Mouse (Mus musculus): ENCODE measurements around the gene Tnnc1. TPM values are rescaled to one million over a fixed set of nuclear protein-coding genes. Genes with fewer than 3 reads are reported as not detected.
A peak's percentile ranks its signal among the peaks of the same experiment; 100 is the strongest.

Tnnc1 gene
- polyA plus RNA-seq, 1 experiment from 2014 or later: 3,123 TPM

DNA sequence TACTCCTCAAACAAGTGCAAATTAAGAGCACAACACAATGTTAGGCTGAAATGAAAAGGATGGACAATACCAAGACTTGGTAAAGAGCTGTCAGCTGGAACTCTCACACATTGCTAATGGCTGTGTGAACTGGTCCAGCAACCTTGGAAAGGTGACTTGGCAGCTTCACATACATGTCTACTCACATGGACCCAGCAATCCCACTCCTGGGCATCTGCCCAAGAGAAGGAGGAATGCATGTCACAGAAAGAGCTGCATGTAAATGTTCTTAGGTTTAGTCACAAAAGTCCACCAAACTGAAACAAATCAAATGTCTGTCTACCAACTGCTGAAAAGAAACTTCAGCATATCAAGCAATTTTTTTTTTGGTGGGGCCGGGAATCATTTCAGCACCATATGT is 37.8 kb downstream of the Tnnc1 start:
- H3K4me3 ChIP-seq (ENCODE audit: low read depth, low read length): no peak overlapping the region
- no peak overlapping the region for H3K9ac ChIP-seq (ENCODE audit: low read depth, low read length)
- H3K9me3 ChIP-seq (replicated peaks; ENCODE audit: control insufficient read depth, low read length): no peaks in the 10 kb centered on the region
- WGBS (ENCODE audit: insufficient replicate concordance): 51% methylated on average over 1 of the region's 1 CpGs
- H3K4me1 ChIP-seq (ENCODE audit: control insufficient read depth, insufficient read depth, low read length): 0 out of 2 replicates have a peak, but pooled peaks cover 4% of the 10 kb centered on the region
- ATAC-seq (replicated peaks; ENCODE audit: insufficient number of reproducible peaks, low FRiP score, low TSS enrichment): no peak
- no peak overlapping the region for H3K4me2 ChIP-seq
- H3K27ac ChIP-seq (ENCODE audit: low read depth, low read length): no peak overlapping the region
- no peaks in the 10 kb centered on the region for H3K27me3 ChIP-seq (ENCODE audit: control insufficient read depth, insufficient read depth, low read length)
- H3K36me3 ChIP-seq (ENCODE audit: control insufficient read depth, insufficient read depth, low read length): no peaks in the 10 kb centered on the region

DNA sequence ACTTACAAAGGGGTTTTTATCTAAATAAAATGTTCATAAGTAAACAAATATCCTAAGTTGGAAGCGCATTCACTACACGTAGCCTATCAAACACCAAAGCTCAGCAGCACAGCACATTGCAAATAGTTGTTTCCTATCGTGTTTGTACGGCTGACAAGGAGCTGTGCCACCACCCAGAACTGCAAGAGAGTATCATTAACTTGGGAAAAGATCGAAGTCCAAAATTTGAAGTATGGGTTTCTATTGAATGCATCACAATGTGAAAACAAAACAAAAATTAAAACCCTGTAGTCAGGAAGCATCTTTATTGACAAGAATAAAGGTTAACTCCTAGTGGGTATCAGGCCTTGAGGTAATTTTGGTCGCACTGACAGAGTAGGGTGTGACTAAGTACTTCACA is 40.3 kb downstream of the Tnnc1 start:
- H3K4me3 ChIP-seq (ENCODE audit: low read depth, low read length): no peak overlapping the region
- H3K9me3 ChIP-seq (replicated peaks; ENCODE audit: control insufficient read depth, low read length): no peaks in the 10 kb centered on the region
- peaks cover 8% of the 10 kb centered on the region for H3K4me1 ChIP-seq (ENCODE audit: control insufficient read depth, insufficient read depth, low read length)
- no peak overlapping the region for H3K27ac ChIP-seq (ENCODE audit: low read depth, low read length)
- WGBS (ENCODE audit: insufficient replicate concordance): 88% methylated on average over 6 of the region's 6 CpGs
- no peaks in the 10 kb centered on the region for H3K36me3 ChIP-seq (ENCODE audit: control insufficient read depth, insufficient read depth, low read length)
- no peaks in the 10 kb centered on the region for H3K27me3 ChIP-seq (ENCODE audit: control insufficient read depth, insufficient read depth, low read length)
- no peak for ATAC-seq (replicated peaks; ENCODE audit: insufficient number of reproducible peaks, low FRiP score, low TSS enrichment)
- no peak overlapping the region for H3K4me2 ChIP-seq
- no peak overlapping the region for H3K9ac ChIP-seq (ENCODE audit: low read depth, low read length)

DNA sequence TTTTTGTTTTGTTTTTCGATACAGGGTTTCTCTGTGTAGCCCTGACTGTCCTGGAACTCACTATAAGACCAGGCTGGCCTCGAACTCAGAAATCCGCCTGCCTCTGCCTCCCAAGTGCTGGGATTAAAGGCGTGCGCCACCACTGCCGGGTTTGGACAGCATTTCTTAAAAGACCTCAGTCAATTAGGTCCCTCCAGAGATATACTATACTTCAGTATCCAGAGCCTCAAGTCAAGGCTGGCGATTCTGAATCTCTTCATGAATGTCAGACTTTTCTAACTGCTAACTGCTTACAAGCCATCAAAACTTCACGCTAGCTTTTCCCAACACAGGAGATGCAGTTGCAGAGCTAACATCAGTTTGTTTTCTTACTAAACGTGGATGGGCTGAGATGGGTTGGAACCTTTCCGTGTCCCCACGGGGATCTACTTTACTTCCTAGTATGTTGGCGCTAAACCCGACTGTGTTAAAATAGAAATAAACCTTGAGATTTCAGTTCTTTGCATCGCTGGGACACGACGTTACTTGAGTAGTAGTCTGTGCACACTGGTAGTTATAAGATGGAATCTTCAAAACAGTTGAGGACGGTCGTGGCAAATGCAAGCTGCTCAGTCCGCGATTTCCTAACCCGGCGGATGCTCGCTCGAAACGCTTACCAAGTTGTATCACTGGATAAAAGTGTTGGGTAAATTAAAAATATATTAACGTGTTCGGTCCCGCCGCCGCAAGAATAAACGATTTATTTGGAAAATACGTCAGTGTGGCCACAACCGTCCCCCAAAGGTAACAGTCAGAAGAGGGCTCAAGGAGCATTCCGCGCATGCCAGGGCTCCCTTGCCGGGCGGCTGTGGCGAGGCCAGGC is 42.3 kb downstream of the Tnnc1 start:
- peak overlapping the region; percentile 95 for H3K9ac ChIP-seq (ENCODE audit: low read depth, low read length)
- peak overlapping the region; percentile 98 for H3K4me3 ChIP-seq (ENCODE audit: low read depth, low read length)
- H3K4me2 ChIP-seq: peak overlapping the region; percentile 76
- H3K9me3 ChIP-seq (replicated peaks; ENCODE audit: control insufficient read depth, low read length): no peaks in the 10 kb centered on the region
- peaks cover 12% of the 10 kb centered on the region for H3K36me3 ChIP-seq (ENCODE audit: control insufficient read depth, insufficient read depth, low read length)
- peaks cover 8% of the 10 kb centered on the region for H3K4me1 ChIP-seq (ENCODE audit: control insufficient read depth, insufficient read depth, low read length)
- no peaks in the 10 kb centered on the region for H3K27me3 ChIP-seq (ENCODE audit: control insufficient read depth, insufficient read depth, low read length)
- peak; percentile 85 for ATAC-seq (replicated peaks; ENCODE audit: insufficient number of reproducible peaks, low FRiP score, low TSS enrichment)
- WGBS (ENCODE audit: insufficient replicate concordance): 18% methylated on average over 38 of the region's 38 CpGs
- H3K27ac ChIP-seq (ENCODE audit: low read depth, low read length): peak overlapping the region; percentile 84

DNA sequence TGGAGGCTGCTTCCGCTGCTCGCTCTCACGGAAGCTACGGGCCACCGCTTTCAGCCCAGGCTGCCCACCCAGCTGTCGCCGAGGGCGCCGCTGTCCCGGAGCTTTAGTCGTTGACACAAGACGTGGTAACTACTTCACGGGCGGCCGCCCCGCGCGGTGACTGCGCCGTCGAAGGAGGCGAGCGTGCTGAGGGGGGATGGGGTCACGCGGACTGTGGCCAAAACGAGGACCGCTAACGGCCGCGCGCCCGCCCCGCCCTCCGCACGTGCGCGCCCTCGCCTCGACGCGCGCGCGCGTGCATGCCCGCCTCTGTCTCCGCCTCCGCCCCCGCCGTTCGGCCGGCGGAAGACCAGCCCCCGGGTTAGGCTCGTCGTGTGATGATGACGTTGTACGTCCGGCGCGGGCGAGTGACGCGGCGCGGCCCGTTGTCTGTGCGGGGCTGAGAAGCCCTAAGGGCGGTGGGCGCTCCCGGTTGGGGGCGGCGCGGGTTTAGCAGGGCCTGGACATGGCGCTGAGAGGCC is 43.0 kb downstream of the Tnnc1 start, which contains the start of the genes Phf7 and Bap1:
Gene Phf7 (minus strand): TSS at position 234 of the 521 bp plus-strand sequence.
Gene Bap1 (plus strand): TSS at position 367 of the 521 bp plus-strand sequence.
- Histone ChIP-seq H3K27ac (ENCODE audit: low read depth, low read length) (peak within 1 kb of the TSS; percentile 84), H3K27me3 (ENCODE audit: control insufficient read depth, insufficient read depth, low read length) (no peaks in the 10 kb centered on the region), H3K36me3 (ENCODE audit: control insufficient read depth, insufficient read depth, low read length) (peaks cover 14% of the 10 kb centered on the region), H3K4me1 (ENCODE audit: control insufficient read depth, insufficient read depth, low read length) (peaks cover 7% of the 10 kb centered on the region), H3K9me3 (replicated peaks; ENCODE audit: control insufficient read depth, low read length) (no peaks in the 10 kb centered on the region), H3K4me3 (ENCODE audit: low read depth, low read length) (peak within 1 kb of the TSS; percentile 98), H3K9ac (ENCODE audit: low read depth, low read length) (peak within 1 kb of the TSS; percentile 95), H3K4me2 (peak within 1 kb of the TSS; percentile 76)
- ATAC-seq (replicated peaks; ENCODE audit: insufficient number of reproducible peaks, low FRiP score, low TSS enrichment): peak; percentile 93
- WGBS (ENCODE audit: insufficient replicate concordance): under 1% methylated on average over 60 of the region's 75 CpGs

DNA sequence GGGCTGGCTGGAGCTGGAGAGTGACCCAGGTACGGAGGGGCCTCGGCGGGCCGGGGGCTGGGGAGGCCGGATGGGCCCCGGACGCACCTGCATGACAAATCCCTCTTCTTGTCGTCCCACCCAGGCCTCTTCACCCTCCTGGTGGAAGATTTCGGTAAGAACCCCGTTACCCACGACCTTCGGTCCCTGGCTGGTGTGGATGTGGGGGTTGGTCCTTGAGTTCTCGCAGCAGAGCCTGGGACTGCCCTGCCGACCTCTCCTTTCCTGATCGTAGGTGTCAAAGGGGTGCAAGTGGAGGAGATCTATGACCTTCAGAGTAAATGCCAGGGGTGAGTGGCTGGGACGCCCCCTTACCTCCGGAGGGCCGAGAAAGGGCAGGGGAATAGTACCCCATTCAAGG is 43.5 kb downstream of the Tnnc1 start:
- Histone ChIP-seq H3K27me3 (ENCODE audit: control insufficient read depth, insufficient read depth, low read length) (no peaks in the 10 kb centered on the region), H3K4me3 (ENCODE audit: low read depth, low read length) (peak overlapping the region; percentile 98), H3K4me2 (peak overlapping the region; percentile 76), H3K9ac (ENCODE audit: low read depth, low read length) (peak overlapping the region; percentile 95), H3K27ac (ENCODE audit: low read depth, low read length) (peak overlapping the region; percentile 84), H3K9me3 (replicated peaks; ENCODE audit: control insufficient read depth, low read length) (no peaks in the 10 kb centered on the region), H3K4me1 (ENCODE audit: control insufficient read depth, insufficient read depth, low read length) (peaks cover 3% of the 10 kb centered on the region), H3K36me3 (ENCODE audit: control insufficient read depth, insufficient read depth, low read length) (peaks cover 18% of the 10 kb centered on the region)
- ATAC-seq (replicated peaks; ENCODE audit: insufficient number of reproducible peaks, low FRiP score, low TSS enrichment): no peak
- WGBS (ENCODE audit: insufficient replicate concordance): 2% methylated on average over 18 of the region's 18 CpGs

DNA sequence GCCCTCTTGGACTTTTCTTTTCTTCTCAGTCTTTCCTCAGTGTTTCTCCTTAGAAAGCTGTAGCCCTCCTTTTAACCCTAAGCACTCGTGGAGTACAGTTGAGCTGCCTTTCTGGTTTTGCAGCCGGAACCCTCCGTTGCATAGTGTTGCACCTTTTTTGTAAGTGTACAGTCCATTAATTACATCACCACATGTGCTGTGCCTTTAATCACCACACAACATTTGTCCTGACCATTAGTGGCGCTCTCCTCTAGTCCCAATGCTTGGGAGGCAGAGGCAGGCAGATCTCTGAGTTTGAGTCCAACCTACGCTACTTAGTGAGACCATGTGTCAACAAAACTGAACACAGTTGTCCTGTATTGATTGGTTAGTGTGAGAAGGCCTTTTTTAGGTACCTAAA is 44.0 kb downstream of the Tnnc1 start:
- peaks cover 3% of the 10 kb centered on the region for H3K4me1 ChIP-seq (ENCODE audit: control insufficient read depth, insufficient read depth, low read length)
- WGBS (ENCODE audit: insufficient replicate concordance): 91% methylated on average over 5 of the region's 5 CpGs
- ATAC-seq (replicated peaks; ENCODE audit: insufficient number of reproducible peaks, low FRiP score, low TSS enrichment): no peak
- H3K9me3 ChIP-seq (replicated peaks; ENCODE audit: control insufficient read depth, low read length): no peaks in the 10 kb centered on the region
- peak overlapping the region; percentile 76 for H3K4me2 ChIP-seq
- no peak overlapping the region for H3K27ac ChIP-seq (ENCODE audit: low read depth, low read length)
- H3K36me3 ChIP-seq (ENCODE audit: control insufficient read depth, insufficient read depth, low read length): peaks cover 22% of the 10 kb centered on the region
- H3K27me3 ChIP-seq (ENCODE audit: control insufficient read depth, insufficient read depth, low read length): no peaks in the 10 kb centered on the region
- peak overlapping the region; percentile 95 for H3K9ac ChIP-seq (ENCODE audit: low read depth, low read length)
- peak overlapping the region; percentile 98 for H3K4me3 ChIP-seq (ENCODE audit: low read depth, low read length)

DNA sequence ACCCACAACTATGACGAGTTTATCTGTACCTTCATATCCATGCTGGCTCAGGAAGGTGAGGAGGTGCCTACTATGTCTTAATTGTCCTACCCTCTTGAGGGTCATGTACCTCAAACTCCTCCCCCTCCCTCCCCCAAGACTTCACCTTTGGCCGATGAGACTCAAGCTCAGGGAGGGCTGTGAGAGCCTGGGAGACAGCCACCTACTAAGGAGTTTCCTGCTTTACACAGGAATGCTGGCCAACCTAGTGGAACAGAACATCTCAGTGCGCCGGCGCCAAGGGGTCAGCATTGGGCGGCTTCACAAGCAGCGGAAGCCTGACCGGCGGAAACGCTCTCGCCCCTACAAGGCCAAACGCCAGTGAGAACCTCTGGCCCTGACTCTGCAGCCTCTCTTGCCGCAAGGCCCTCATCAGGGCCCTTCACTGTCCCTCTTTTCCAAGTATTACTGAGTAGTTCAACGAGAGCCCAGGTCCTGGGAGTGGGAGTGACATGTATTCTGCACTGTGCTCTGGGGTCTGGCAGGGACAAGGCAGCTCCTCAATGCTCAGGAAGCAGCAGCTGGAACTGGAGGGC is 50.5 kb downstream of the Tnnc1 start:
- H3K9ac ChIP-seq (ENCODE audit: low read depth, low read length): no peak overlapping the region
- H3K9me3 ChIP-seq (replicated peaks; ENCODE audit: control insufficient read depth, low read length): no peaks in the 10 kb centered on the region
- no peak overlapping the region for H3K4me3 ChIP-seq (ENCODE audit: low read depth, low read length)
- H3K4me1 ChIP-seq (ENCODE audit: control insufficient read depth, insufficient read depth, low read length): no peaks in the 10 kb centered on the region
- H3K27me3 ChIP-seq (ENCODE audit: control insufficient read depth, insufficient read depth, low read length): no peaks in the 10 kb centered on the region
- ATAC-seq (replicated peaks; ENCODE audit: insufficient number of reproducible peaks, low FRiP score, low TSS enrichment): no peak
- no peak overlapping the region for H3K27ac ChIP-seq (ENCODE audit: low read depth, low read length)
- no peak overlapping the region for H3K4me2 ChIP-seq
- 94% methylated on average over 14 of the region's 14 CpGs for WGBS (ENCODE audit: insufficient replicate concordance)
- H3K36me3 ChIP-seq (ENCODE audit: control insufficient read depth, insufficient read depth, low read length): peaks cover 50% of the 10 kb centered on the region

DNA sequence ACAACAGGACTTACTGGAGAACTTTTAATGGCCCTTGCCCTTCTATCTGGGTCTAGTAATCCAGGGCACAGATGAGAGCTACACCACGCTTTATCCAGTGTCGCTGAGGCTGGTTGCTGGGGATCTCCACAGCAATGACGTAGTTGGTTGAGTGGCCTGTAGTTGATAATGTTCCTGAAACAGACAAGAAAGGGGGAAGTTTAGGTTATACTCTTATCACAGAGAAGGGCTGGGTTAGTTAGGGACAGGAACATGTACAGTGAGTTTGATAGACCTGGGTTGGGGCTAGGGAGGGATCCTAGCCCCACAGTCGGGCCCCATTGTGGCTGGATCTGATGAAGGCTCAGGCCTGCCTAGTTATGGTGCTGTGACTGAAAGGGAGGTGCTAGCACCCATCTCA is 52.3 kb downstream of the Tnnc1 start:
- ATAC-seq (replicated peaks; ENCODE audit: insufficient number of reproducible peaks, low FRiP score, low TSS enrichment): no peak
- Histone ChIP-seq H3K4me2 (no peak overlapping the region), H3K27ac (ENCODE audit: low read depth, low read length) (no peak overlapping the region; the same call in 1 of the 2 replicates), H3K9me3 (replicated peaks; ENCODE audit: control insufficient read depth, low read length) (no peaks in the 10 kb centered on the region), H3K4me3 (ENCODE audit: low read depth, low read length) (no peak overlapping the region), H3K9ac (ENCODE audit: low read depth, low read length) (no peak overlapping the region), H3K4me1 (ENCODE audit: control insufficient read depth, insufficient read depth, low read length) (no peaks in the 10 kb centered on the region), H3K36me3 (ENCODE audit: control insufficient read depth, insufficient read depth, low read length) (peaks cover 38% of the 10 kb centered on the region), H3K27me3 (ENCODE audit: control insufficient read depth, insufficient read depth, low read length) (no peaks in the 10 kb centered on the region)
- WGBS (ENCODE audit: insufficient replicate concordance): 84% methylated on average over 4 of the region's 4 CpGs
